Mouse (Mus musculus): ENCODE measurements at regions not wholly inside any gene's neighbourhood (a gene's known extent, or its start where the extent isn't known, plus 50 kb on each side); places are given as distances from the start of the nearest gene placed in this dataset.

DNA sequence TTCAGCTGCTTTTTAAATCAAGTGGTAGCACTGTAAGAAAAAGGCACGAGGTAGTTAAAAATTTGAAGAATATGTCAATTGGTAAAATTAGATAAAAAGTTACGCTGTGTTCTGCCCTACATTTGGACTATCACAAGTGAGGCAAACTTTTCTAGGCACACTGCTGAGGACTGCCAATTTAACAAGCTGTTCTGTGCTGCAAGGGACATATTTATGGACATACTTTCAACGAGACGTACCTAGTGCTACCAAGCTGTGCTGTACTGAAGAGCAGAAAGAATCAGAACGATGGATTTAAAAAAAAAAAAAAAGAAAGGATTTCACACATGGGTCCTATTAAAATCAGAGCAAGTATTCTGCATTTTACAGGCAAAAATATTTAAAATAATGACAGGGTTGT, 692.1 kb downstream of the Cypt12 start:
- in situ Hi-C loops (cut with MboI; ENCODE audit: low pct_unique_long_range_greater_than_20kb in 1 of 2, low sequenced_read_pairs in 2 of 2, unreplicated experiment in 1 of 2), result no loop called here

DNA sequence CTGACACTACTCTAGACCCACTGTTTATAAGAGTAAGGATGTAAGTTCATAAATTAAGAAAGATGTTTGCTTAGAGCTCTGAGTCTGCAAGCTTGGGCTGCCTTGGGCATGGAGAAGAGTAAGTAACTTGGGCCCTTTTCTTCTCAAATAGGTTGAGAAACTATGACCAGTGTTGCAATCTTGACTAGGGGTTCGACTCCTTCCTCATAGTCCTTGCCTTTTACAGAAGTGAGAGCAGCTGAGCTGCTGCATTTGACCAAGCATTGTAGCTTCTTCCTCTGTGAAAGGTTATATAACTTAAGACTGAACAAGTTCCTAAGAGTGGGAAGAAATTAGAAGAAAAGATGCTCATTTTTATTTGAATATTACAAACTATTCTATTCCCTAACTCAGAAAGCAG, 693.5 kb downstream of the Cypt12 start:
- in situ Hi-C loops (cut with MboI; ENCODE audit: low pct_unique_long_range_greater_than_20kb in 1 of 2, low sequenced_read_pairs in 2 of 2, unreplicated experiment in 1 of 2), result no loop called here

DNA sequence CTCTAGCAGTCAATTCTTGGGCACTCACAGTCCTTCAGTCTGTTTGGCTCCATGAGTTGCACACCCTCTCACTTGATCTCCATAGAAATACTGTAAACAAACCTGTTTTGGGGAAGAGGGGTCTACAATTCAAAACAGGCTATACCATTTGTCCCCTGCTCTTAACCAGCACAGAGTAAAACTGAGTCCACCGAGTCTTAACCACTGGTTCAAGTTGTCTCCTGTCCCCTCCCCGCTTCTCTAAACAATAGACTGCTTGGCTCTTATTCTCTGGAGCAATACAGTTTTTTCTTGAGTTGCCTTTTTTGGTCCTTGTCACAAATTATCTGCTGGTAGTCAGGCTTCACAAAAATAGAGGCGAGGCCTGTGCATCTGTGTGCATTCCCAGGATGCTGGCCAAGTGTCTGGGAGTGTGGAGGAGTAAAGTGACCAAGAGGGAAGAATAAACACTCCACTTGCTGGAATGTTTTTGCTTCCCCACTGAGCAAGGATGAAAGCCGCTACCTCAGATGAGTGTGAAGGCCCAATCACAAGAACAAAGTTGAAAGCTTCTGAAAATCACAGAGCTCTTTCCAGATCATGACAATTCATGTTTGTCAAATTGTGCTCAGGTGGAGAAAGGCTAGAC, 695.3 kb downstream of the Cypt12 start:
- in situ Hi-C loops (cut with MboI; ENCODE audit: low pct_unique_long_range_greater_than_20kb in 1 of 2, low sequenced_read_pairs in 2 of 2, unreplicated experiment in 1 of 2), result no loop called here

DNA sequence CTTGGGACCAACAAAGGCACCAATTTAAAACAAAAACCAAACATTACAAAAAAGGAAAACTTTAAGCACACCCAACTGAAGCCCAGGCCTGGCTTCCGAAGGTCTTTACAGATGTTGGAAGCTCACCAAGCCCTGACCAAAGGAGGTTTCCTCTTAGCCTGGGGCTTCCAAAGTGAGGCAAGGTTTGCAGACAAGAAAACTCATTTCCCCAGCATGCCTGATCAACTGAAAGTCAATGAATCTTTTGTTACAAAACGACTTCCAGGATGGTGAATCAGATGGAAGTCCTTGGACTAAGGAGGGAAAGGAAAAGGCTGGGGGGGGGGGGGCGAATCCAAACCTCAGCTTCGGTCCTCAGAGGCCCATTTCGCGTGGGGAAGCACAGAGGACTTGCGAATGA, 697.3 kb downstream of the Cypt12 start:
- in situ Hi-C loops (cut with MboI; ENCODE audit: low pct_unique_long_range_greater_than_20kb in 1 of 2, low sequenced_read_pairs in 2 of 2, unreplicated experiment in 1 of 2), result no loop called here

DNA sequence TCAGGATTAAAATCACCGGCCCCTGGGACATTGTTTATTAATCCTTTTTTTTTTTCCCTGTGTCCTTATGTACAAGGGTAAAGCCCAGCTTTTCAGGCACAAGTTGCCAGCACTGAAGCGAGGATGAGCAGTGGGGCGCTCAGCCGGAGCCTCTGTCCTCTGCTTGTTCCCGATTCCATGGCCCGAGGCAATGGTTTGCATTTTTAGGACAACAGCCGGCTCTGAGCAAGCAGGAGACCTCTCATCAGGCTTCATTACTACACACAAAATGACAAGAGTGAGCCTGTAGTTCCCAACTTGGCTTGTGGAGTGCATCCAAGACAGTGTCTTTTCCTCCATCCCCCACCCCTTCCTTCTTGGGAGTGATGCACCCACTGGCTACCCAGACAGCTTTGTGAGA, 697.7 kb downstream of the Cypt12 start:
- in situ Hi-C loops (cut with MboI; ENCODE audit: low pct_unique_long_range_greater_than_20kb in 1 of 2, low sequenced_read_pairs in 2 of 2, unreplicated experiment in 1 of 2), result no loop called here

DNA sequence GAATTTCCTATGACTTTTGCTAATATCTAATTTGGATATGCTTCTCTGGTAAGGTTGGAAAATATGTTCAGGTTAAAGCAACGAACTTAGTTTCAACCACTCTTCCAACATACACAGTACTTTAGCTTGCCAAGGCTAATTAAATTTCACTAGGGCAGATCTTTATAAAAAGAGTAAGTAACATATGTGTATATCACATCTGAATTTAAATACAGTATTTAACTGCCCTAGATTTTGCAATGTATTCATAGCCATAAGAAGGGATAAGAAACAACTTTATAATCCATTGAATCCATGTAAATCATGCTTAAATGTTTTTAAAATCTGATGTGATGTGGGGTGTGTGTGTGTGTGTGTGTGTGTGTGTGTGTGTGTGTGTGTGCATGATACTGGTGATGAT, 705.3 kb downstream of the Cypt12 start:
- in situ Hi-C loops (cut with MboI; ENCODE audit: low pct_unique_long_range_greater_than_20kb in 1 of 2, low sequenced_read_pairs in 2 of 2, unreplicated experiment in 1 of 2), result no loop called here

DNA sequence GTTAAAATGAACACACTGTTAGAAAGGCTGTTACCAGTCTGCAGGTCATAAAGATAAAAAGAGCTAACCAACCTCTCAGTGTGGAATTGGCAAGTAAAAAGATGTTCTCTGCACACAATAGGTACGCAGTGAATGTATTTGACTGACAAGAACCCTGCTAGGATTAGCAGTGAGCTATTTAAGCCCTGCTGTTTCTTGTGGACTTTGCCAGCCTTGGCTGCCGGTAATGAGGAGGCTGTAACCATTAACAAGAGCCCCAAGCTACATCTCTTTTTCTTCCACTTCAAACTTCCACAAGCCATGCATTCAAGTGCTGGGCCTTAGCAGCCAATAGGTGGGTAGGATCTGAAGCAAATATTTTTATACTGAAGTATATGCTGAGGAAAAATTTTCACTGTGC, 717.5 kb downstream of the Cypt12 start:
- in situ Hi-C loops (cut with MboI; ENCODE audit: low pct_unique_long_range_greater_than_20kb in 1 of 2, low sequenced_read_pairs in 2 of 2, unreplicated experiment in 1 of 2), result no loop called here

DNA sequence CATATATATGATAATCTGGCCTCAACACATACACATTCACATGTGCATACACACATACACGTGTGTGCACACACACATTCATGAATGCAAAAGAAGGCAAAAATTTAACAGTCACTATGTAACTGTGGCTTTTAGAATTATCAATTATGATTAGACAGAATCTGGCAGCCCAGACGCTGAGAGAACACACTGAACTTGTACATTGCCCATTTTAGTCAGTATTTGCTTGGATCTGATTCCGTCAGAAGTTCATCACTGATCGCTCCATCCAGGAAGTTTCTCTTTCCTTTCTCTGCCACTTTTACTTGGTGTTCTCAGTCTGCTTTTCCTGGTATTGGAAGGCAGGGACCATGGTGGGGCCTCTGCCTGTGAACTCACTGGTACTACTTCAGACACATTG, 719.5 kb downstream of the Cypt12 start:
- in situ Hi-C loops (cut with MboI; ENCODE audit: low pct_unique_long_range_greater_than_20kb in 1 of 2, low sequenced_read_pairs in 2 of 2, unreplicated experiment in 1 of 2), result no loop called here

DNA sequence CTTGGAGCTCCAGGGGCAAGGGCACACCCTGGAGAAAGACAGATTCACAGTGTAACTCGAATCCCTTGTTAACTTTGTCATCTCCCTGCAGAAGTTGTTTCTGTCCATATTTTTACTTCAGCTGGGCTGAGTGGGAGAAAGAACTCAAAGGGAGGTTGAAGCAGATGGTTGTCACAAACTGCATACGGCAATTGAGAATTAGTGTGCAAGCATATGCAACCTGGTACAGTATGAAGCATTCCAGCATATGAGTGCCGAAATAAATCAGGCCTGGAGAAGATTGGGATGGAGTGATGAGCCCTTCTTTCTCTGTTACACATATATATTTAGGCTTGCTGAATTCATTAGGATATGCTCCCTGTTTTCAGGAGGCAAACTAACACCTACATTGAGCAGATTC, 720.7 kb downstream of the Cypt12 start:
- in situ Hi-C loops (cut with MboI; ENCODE audit: low pct_unique_long_range_greater_than_20kb in 1 of 2, low sequenced_read_pairs in 2 of 2, unreplicated experiment in 1 of 2), result no loop called here

DNA sequence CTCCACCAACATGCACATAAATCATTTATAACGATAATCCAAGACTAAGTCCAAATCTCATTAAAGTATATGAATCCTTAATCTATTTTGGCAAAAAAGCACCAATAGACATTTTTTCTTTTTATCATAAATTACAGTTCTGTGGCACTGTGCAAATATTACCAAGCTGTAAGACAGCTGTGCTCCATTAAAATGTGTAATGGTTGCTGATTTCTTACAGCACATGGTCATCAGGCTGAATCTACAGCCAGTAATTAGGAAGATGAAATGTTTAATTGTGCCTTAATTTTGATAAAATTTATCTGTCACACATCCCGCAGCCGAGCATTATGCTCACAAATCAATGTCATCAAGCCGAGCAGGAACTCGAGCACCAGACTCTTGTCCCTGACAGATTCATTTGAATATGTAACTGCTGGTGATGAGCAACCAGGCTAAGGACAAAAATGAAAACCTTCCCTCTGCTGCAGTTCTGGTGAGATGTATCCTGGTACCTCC, 722.0 kb downstream of the Cypt12 start:
- in situ Hi-C loops (cut with MboI; ENCODE audit: low pct_unique_long_range_greater_than_20kb in 1 of 2, low sequenced_read_pairs in 2 of 2, unreplicated experiment in 1 of 2), result no loop called here

DNA sequence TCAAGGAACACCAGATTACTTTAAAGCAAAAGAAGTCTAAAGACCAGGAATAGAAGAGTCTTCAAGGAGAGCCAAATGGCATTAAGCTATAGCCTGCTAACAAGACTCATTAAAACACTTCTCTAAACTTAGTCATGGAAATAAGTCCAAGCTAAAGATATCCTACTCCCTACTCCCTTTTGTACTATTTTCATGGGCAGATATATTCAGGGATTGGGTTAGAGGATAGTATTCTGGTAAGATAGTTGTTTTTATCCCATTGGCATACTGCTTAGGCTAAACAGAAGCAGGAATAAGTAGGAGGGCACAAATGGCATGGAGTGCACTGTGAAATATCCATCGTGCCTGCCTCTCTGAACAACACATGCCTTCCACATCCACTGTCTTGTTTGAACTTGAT, 723.5 kb downstream of the Cypt12 start:
- in situ Hi-C loops (cut with MboI; ENCODE audit: low pct_unique_long_range_greater_than_20kb in 1 of 2, low sequenced_read_pairs in 2 of 2, unreplicated experiment in 1 of 2), result no loop called here

DNA sequence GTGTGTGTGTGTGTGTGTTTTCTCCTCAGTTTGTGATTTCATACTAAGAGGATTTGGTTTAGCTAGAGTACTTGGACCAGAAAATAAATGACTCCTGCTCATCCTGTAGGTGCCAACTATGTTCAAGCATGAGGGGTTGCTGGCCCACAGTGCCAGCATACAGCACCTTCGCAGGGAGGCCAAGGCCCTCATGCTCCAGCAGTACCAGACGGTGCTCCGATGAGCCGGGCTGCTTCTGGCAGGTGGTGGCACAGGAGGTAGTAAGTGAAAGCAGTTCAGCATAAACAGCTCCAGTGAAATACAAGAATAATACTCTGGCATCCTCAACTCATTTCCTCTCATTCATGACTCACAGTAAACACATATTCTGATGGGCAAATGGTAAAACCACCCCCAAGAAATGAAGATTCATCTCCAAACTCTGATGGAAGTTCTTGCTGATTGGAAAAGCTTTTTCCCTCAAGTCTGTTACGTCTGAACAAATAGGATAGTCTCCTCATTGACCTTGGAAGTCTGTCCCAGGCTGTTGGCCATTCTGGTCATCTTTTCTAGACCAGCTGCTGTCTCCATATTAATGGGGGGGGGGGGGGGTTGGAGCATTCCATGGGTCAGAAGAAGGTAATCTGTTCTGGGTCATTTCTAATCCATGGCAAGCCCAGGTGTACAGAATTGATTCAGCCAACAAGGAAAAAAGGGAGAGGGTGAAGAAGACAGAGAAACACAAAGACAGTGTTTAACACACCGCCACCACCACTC, 735.3 kb downstream of the Cypt12 start:
- in situ Hi-C loops (cut with MboI; ENCODE audit: low pct_unique_long_range_greater_than_20kb in 1 of 2, low sequenced_read_pairs in 2 of 2, unreplicated experiment in 1 of 2), result no loop called here

DNA sequence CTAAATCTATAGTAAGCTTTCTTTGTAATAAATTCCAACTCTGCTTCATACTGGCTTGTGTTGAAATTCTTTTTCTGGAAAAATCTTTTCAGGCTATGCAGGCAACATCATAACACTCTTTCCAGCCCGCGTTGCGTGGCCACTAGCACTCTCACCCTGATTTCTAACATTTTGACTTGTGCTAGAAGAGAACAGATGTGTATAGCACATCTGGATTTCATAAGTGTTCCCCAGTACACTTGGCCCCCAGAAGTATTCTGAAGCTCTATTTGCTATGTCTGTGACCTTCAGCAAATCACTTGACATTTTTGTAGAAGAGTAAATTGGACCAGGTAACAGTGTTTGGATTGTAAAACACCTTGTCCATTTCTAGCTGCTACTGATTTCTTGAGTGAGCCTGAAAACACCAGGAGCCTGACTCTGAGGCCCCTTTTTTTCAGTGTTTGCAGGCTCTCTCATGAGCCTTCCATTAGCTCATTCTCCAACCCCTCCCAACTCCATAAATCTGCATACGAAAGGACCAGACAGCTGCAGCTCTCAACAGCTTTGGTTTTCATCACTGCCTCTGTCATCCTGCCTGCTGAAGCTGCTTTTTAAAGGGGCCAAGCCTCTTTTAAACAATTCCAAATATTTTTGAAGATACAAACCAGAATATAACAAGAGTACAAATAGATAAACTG, 747.0 kb downstream of the Cypt12 start:
- in situ Hi-C loops (cut with MboI; ENCODE audit: low pct_unique_long_range_greater_than_20kb in 1 of 2, low sequenced_read_pairs in 2 of 2, unreplicated experiment in 1 of 2), result loop anchor here in 1 of 2 experiments (10.0 kb wide), 1 partner anchor 70 kb away; no protein-coding TSS in a partner anchor

DNA sequence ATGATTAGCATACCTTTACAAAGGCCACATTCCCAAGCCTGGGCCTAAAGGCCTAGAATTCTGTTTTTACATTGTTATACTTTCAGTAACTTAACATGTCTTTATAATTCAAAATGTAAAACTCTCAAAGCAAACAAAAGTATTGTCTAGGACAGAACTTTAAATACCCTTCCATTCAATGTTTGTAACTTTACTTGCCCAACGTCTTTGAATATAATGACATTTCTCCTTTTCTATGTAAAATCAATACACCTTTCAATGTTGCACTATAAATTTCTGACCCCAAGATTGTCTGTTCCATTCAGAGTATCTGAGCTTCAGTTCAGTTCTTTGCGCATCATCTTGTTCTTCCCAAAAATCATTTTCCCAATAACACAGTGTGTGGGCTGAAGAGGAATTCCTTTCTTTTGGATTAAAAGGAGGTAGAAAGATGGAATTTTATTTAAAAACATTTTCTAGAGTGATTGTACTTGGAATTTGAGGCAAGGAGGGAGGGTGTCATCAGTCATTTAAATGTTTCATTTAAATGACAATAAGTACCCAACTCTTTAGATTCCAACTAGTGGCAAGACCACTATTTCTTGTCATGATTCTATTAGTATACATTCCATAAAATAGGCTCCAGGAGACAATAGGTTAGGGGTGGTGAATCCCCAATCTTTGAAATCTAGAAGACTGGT, 748.9 kb downstream of the Cypt12 start:
- in situ Hi-C loops (cut with MboI; ENCODE audit: low pct_unique_long_range_greater_than_20kb in 1 of 2, low sequenced_read_pairs in 2 of 2, unreplicated experiment in 1 of 2), result loop anchor here in 1 of 2 experiments (10.0 kb wide), 1 partner anchor 72 kb away; no protein-coding TSS in a partner anchor

DNA sequence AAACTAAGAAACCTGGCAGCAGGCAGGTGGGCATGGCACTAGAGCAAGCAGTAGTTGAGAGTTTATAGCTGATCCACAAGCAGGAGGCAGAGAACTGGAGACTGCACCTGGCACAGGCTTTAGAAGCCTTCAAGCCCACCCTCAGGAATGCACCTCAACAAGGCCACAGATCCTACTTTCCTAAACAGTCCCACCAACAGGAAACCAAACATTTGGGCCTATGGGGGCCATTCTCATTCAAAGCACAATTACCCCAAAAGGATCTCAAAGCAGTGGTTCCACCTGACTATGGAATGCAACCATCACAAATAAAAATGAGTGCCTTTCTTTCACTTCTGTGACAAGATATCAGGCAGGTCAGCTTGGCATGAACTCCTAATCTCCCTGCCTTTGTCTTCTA, 749.9 kb downstream of the Cypt12 start:
- in situ Hi-C loops (cut with MboI; ENCODE audit: low pct_unique_long_range_greater_than_20kb in 1 of 2, low sequenced_read_pairs in 2 of 2, unreplicated experiment in 1 of 2), result loop anchor here in 1 of 2 experiments (10.0 kb wide), 1 partner anchor 73 kb away; no protein-coding TSS in a partner anchor

DNA sequence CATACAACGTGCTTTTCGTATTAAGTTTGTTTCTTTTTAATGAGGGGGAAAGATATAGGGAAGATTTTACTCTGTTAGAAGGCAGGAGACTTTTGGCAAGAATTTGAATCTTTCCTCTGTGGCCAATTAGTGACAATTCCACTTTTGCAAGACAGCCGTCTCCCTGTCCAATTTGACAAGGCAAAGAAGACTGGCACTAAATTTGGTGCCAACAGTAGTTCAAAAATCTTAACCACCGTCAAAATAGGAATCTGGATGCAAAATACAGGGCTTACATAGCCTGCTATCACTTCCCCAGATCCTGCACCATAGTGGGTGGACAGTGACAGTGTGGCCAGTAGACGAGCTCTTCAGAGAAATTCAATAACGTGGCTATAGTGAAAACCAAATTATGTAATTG, 757.0 kb downstream of the Cypt12 start:
- in situ Hi-C loops (cut with MboI; ENCODE audit: low pct_unique_long_range_greater_than_20kb in 1 of 2, low sequenced_read_pairs in 2 of 2, unreplicated experiment in 1 of 2), result no loop called here

DNA sequence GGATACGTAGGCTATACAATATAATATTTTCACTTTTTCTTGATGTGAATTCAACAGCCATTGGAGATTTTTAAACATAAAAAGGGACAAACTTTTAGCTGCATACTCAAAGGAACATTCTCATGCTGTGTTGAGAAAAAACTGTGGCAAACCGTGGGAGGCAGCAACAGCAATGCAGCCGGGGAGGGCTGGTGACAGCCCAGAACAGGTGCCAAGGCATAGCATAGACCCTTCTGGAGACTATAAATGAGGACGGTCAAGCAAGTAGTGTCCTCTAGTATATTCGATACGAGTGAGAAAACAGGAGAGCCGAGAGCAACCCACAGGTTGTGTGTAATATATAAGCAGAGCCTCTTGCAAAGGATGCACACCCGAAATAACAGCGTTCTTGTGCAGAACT, 757.5 kb downstream of the Cypt12 start:
- in situ Hi-C loops (cut with MboI; ENCODE audit: low pct_unique_long_range_greater_than_20kb in 1 of 2, low sequenced_read_pairs in 2 of 2, unreplicated experiment in 1 of 2), result no loop called here

DNA sequence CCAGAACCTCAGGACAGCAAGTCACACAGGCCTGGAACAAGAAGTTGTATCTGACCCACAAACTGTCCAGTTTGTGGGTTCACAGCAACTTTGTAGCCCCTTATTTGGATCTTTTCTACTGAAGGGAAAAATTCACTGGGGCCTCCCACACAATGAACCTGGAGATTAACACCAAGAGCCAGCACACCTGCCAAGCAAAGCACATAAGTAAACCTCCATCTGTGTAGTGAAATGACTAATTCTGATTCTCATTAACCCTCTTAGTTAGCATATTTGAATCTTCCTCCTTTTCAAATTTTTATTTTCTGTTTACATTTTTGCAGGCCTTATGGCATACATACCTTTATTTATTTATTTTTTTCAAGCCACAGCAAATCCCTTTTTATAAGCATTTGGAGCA, 758.1 kb downstream of the Cypt12 start:
- in situ Hi-C loops (cut with MboI; ENCODE audit: low pct_unique_long_range_greater_than_20kb in 1 of 2, low sequenced_read_pairs in 2 of 2, unreplicated experiment in 1 of 2), result no loop called here

DNA sequence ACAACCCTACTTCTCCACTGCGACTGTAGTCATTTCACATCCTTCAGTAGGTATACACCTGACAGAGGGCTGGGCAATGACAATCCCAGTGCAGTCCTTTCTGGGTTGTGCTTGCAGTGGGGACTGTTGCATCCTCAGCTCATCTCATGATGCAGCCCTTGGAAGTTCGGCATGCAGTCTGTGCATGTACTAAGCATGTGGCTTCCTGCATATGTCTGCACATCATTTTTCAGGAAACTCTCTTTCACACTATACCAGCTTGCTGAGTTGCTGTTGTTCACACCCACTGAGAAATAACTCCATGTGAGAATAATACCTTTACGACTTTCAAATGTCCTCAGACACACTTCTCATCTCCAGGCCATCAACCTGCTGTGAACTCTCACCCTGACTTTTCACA, 759.5 kb downstream of the Cypt12 start:
- in situ Hi-C loops (cut with MboI; ENCODE audit: low pct_unique_long_range_greater_than_20kb in 1 of 2, low sequenced_read_pairs in 2 of 2, unreplicated experiment in 1 of 2), result no loop called here

All from mouse embryonic stem cell (cell line).